Mouse (Mus musculus) lung, embryonic 14.5 days (tissue): ENCODE measurements around the gene Mical3. TPM values are rescaled to one million over a fixed set of nuclear protein-coding genes. Genes with fewer than 3 reads are reported as not detected.
A peak's percentile ranks its signal among the peaks of the same experiment; 100 is the strongest.

ENCODE experiments used
- ATAC-seq: fragments of 200-750 bp; cut with Nextera tagmentation; 2 replicates; pipeline ENCODE4 v1.8.0; 2017; ENCODE audit warnings: mild to moderate bottlenecking, moderate TSS enrichment, moderate library complexity; ENCODE audit not compliant: insufficient read depth
- DNase-seq: peaks from one replicate; pipeline ENCODE4 v3.0.0-alpha.2; 2015
- H3K27ac ChIP-seq: fragments of 300-500 bp; sonication (generic); 2 replicates; pipeline ENCODE4 v1.5.1; 2014; ENCODE audit warnings: low read depth, mild to moderate bottlenecking, moderate library complexity
- H3K27me3 ChIP-seq: fragments of 300-500 bp; sonication (generic); 2 replicates; pipeline ENCODE4 v1.6.1; 2014; ENCODE audit warnings: low read length, control low read depth; ENCODE audit not compliant: insufficient read depth
- H3K36me3 ChIP-seq: fragments of 300-500 bp; sonication (generic); 2 replicates; pipeline ENCODE4 v1.6.1; 2014; ENCODE audit warnings: control low read depth; ENCODE audit not compliant: insufficient read depth
- H3K4me1 ChIP-seq: fragments of 300-500 bp; sonication (generic); 2 replicates; pipeline ENCODE4 v1.6.1; 2014; ENCODE audit warnings: antibody characterized with exemption, control low read depth; ENCODE audit not compliant: insufficient read depth
- H3K4me2 ChIP-seq: fragments of 300-500 bp; sonication (generic); 2 replicates; pipeline ENCODE4 v1.6.1; 2014; ENCODE audit warnings: mild to moderate bottlenecking
- H3K4me3 ChIP-seq: fragments of 300-500 bp; sonication (generic); 2 replicates; pipeline ENCODE4 v1.5.1; 2014; ENCODE audit warnings: low read depth, low read length
- H3K9ac ChIP-seq: fragments of 300-500 bp; sonication (generic); 2 replicates; pipeline ENCODE4 v1.6.1; 2014
- H3K9me3 ChIP-seq: fragments of 300-500 bp; sonication (generic); 2 replicates; pipeline ENCODE4 v1.6.1; 2016; ENCODE audit warnings: low read depth, low read length, control low read depth
- CTCF ChIP-seq: IDR thresholded peaks from 2 replicates; pipeline ENCODE4 v1.5.1; 2016; ENCODE audit warnings: antibody characterized with exemption, low read depth
- WGBS: fragments of 180-500 bp; shearing (Covaris S2); extraction: QIAGEN DNeasy Blood & Tissue Kit; methylation state at CpG from one replicate; pipeline ENCODE4 v1.1.7; 2014; 5-methylcytosine and 5-hydroxymethylcytosine counted together
- polyA plus RNA-seq: library from polyadenylated mRNA; unstranded; fragments of >200 nt; fragmentation: Nextera tagmentation; extraction: Ambion mirVana; gene quantifications from 2 replicates; pipeline ENCODE4 v1.2.1, GENCODE M21; 2014

Gene Mical3
- polyA plus RNA-seq, 1 experiment from 2014 or later, result 27.0 TPM

- no peak for TF ChIP-seq CTCF
- H3K4me2 ChIP-seq, result no peak overlapping the region
- H3K27ac ChIP-seq, result no peak overlapping the region
- peaks cover 38% of the 10 kb centered on the region for H3K4me1 ChIP-seq
- DNase-seq (no peak), ATAC-seq (no peak)
- no peaks in the 10 kb centered on the region for H3K27me3 ChIP-seq
- WGBS, result 88% methylated on average over 9 of the region's 9 CpGs
- peak overlapping the region; percentile 6; the same call in 1 of the 2 replicates for H3K9ac ChIP-seq
- H3K4me3 ChIP-seq, result no peak overlapping the region
- H3K9me3 ChIP-seq, result no peaks in the 10 kb centered on the region; the same call in 1 of the 2 replicates
- H3K36me3 ChIP-seq, result no peaks in the 10 kb centered on the region
Measured at GRCm38 (mm10) chr6:121086226-121086625, 44.6 kb downstream of the Mical3 start.

GRCm38 (mm10) chr6:121084050-121084480 is 46.7 kb downstream of the Mical3 start:
- TF ChIP-seq CTCF, result no peak
- Histone ChIP-seq H3K4me1 (peaks cover 40% of the 10 kb centered on the region), H3K36me3 (no peaks in the 10 kb centered on the region), H3K4me3 (no peak overlapping the region), H3K9me3 (no peaks in the 10 kb centered on the region), H3K27me3 (no peaks in the 10 kb centered on the region), H3K4me2 (0 out of 2 replicates have a peak overlapping the region, but pooled peaks have one; percentile 16), H3K27ac (peak overlapping the region; percentile 91), H3K9ac (no peak overlapping the region; the same call in 1 of the 2 replicates)
- WGBS, result 39% methylated on average over 6 of the region's 6 CpGs
- peak; percentile 14; the same call in 1 of the 2 replicates for ATAC-seq
- peak; percentile 84 for DNase-seq

GRCm38 (mm10) chr6:121082094-121082473 is 48.7 kb downstream of the Mical3 start:
- peak overlapping the region; percentile 82 for H3K27ac ChIP-seq

GRCm38 (mm10) chr6:121081288-121082093 is 49.3 kb downstream of the Mical3 start:
- ATAC-seq (peak; percentile 88), DNase-seq (peak; percentile 94)
- Histone ChIP-seq H3K27me3 (no peaks in the 10 kb centered on the region), H3K27ac (peak overlapping the region; percentile 82), H3K36me3 (0 out of 2 replicates have a peak, but pooled peaks cover 3% of the 10 kb centered on the region), H3K9me3 (no peaks in the 10 kb centered on the region), H3K4me2 (peak overlapping the region; percentile 30), H3K9ac (no peak overlapping the region), H3K4me3 (no peak overlapping the region), H3K4me1 (peaks cover 34% of the 10 kb centered on the region)
- WGBS, result 41% methylated on average over 26 of the region's 26 CpGs
- no peak for TF ChIP-seq CTCF

More at GRCm38 (mm10) chr6:121082094-121082473, 48.7 kb downstream of the Mical3 start:
- Histone ChIP-seq H3K36me3 (0 out of 2 replicates have a peak, but pooled peaks cover 3% of the 10 kb centered on the region), H3K4me3 (no peak overlapping the region), H3K9me3 (no peaks in the 10 kb centered on the region), H3K9ac (no peak overlapping the region), H3K4me2 (no peak overlapping the region), H3K4me1 (peaks cover 33% of the 10 kb centered on the region), H3K27me3 (no peaks in the 10 kb centered on the region)
- DNase-seq, result no peak
- ATAC-seq, result peak; percentile 36
- no peak for TF ChIP-seq CTCF
- WGBS, result 55% methylated on average over 10 of the region's 10 CpGs

- no peak for DNase-seq
- 70% methylated on average over 5 of the region's 5 CpGs for WGBS
- Histone ChIP-seq H3K27ac (0 out of 2 replicates have a peak overlapping the region, but pooled peaks have one; percentile 4), H3K36me3 (0 out of 2 replicates have a peak, but pooled peaks cover 3% of the 10 kb centered on the region), H3K9ac (no peak overlapping the region; the same call in 1 of the 2 replicates), H3K9me3 (no peaks in the 10 kb centered on the region), H3K4me2 (no peak overlapping the region), H3K27me3 (no peaks in the 10 kb centered on the region), H3K4me3 (no peak overlapping the region), H3K4me1 (peaks cover 12% of the 10 kb centered on the region)
- ATAC-seq, result no peak
- no peak for TF ChIP-seq CTCF
Measured at GRCm38 (mm10) chr6:121078175-121078574, 52.6 kb downstream of the Mical3 start.

- Histone ChIP-seq H3K9ac (no peak overlapping the region), H3K9me3 (no peaks in the 10 kb centered on the region), H3K27me3 (no peaks in the 10 kb centered on the region), H3K36me3 (0 out of 2 replicates have a peak, but pooled peaks cover 3% of the 10 kb centered on the region), H3K4me1 (peaks cover 14% of the 10 kb centered on the region; the same call in 1 of the 2 replicates), H3K4me2 (no peak overlapping the region), H3K4me3 (no peak overlapping the region), H3K27ac (no peak overlapping the region)
- TF ChIP-seq CTCF, result no peak
- ATAC-seq (no peak), DNase-seq (no peak)
- WGBS, result 78% methylated on average over 12 of the region's 12 CpGs
Measured at GRCm38 (mm10) chr6:121076929-121077566, 53.8 kb downstream of the Mical3 start.

- no peaks in the 10 kb centered on the region for H3K9me3 ChIP-seq
- ATAC-seq (no peak), DNase-seq (no peak)
- no peak overlapping the region for H3K9ac ChIP-seq
- WGBS, result 92% methylated on average over 1 of the region's 1 CpGs
- H3K27ac ChIP-seq, result no peak overlapping the region
- H3K27me3 ChIP-seq, result no peaks in the 10 kb centered on the region
- no peak overlapping the region for H3K4me2 ChIP-seq
- H3K36me3 ChIP-seq, result 0 out of 2 replicates have a peak, but pooled peaks cover 3% of the 10 kb centered on the region
- no peak for TF ChIP-seq CTCF
- H3K4me3 ChIP-seq, result no peak overlapping the region
- H3K4me1 ChIP-seq, result peaks cover 15% of the 10 kb centered on the region
Measured at GRCm38 (mm10) chr6:121075763-121076162, 55.0 kb downstream of the Mical3 start.
